Mouse (Mus musculus): ENCODE measurements at regions not wholly inside any gene's neighbourhood (a gene's known extent, or its start where the extent isn't known, plus 50 kb on each side); places are given as distances from the start of the nearest gene placed in this dataset.

- Histone ChIP-seq H3K36me3 (ENCODE audit: control insufficient read depth, insufficient read depth) (no peaks in the 10 kb centered on the region), H3K4me3 (ENCODE audit: insufficient read depth, poor library complexity, severe bottlenecking) (no peak overlapping the region), H3K27me3 (ENCODE audit: control insufficient read depth, insufficient read depth, insufficient read length) (no peaks in the 10 kb centered on the region), H3K79me3 (ENCODE audit: low read depth) (no peaks in the 10 kb centered on the region), H3ac (ENCODE audit: control insufficient read depth, insufficient read length, low read depth) (no peak overlapping the region), H3K79me2 (ENCODE audit: control insufficient read depth, insufficient read depth) (no peaks in the 10 kb centered on the region)
- peak; percentile 8 for TF ChIP-seq CTCF (IDR thresholded peaks at IDR 0.05; ENCODE audit: control insufficient read depth, insufficient read depth, insufficient read length)
- no peak for TF ChIP-seq MAX (IDR thresholded peaks at IDR 0.05)
Measured at GRCm38 (mm10) chr2:117455021-117455739, 112.4 kb upstream of the Rasgrp1 start.

GRCm38 (mm10) chr2:117455740-117456455, 113.1 kb upstream of the Rasgrp1 start:
- no peak overlapping the region for H3K4me3 ChIP-seq (ENCODE audit: insufficient read depth, poor library complexity, severe bottlenecking)
- H3ac ChIP-seq (ENCODE audit: control insufficient read depth, insufficient read length, low read depth), result no peak overlapping the region
- no peaks in the 10 kb centered on the region for H3K79me3 ChIP-seq (ENCODE audit: low read depth)
- no peaks in the 10 kb centered on the region for H3K27me3 ChIP-seq (ENCODE audit: control insufficient read depth, insufficient read depth, insufficient read length)
- H3K36me3 ChIP-seq (ENCODE audit: control insufficient read depth, insufficient read depth), result no peaks in the 10 kb centered on the region
- H3K79me2 ChIP-seq (ENCODE audit: control insufficient read depth, insufficient read depth), result no peaks in the 10 kb centered on the region
- no peak for TF ChIP-seq FOSL1 (IDR thresholded peaks at IDR 0.05; ENCODE audit: insufficient read depth, low read length, poor library complexity, severe bottlenecking)
- TF ChIP-seq MYOG (IDR thresholded peaks at IDR 0.05; ENCODE audit: control insufficient read depth, extremely low read depth, insufficient read length), result no peak

- no peaks in the 10 kb centered on the region for H3K79me3 ChIP-seq (ENCODE audit: low read depth)
- H3K4me3 ChIP-seq (ENCODE audit: insufficient read depth, poor library complexity, severe bottlenecking), result no peak overlapping the region
- no peak overlapping the region for H3ac ChIP-seq (ENCODE audit: control insufficient read depth, insufficient read length, low read depth)
- H3K27me3 ChIP-seq (ENCODE audit: control insufficient read depth, insufficient read depth, insufficient read length), result no peaks in the 10 kb centered on the region
- H3K36me3 ChIP-seq (ENCODE audit: control insufficient read depth, insufficient read depth), result no peaks in the 10 kb centered on the region
- TF ChIP-seq CEBPB (IDR thresholded peaks at IDR 0.05; ENCODE audit: low read depth), result no peak
- TF ChIP-seq CTCF (IDR thresholded peaks at IDR 0.05; ENCODE audit: control insufficient read depth, insufficient read depth, insufficient read length), result no peak
- no peak for TF ChIP-seq MYOD1 (IDR thresholded peaks at IDR 0.05; ENCODE audit: control insufficient read depth, insufficient read length, low read depth)
- no peak for TF ChIP-seq MAX (IDR thresholded peaks at IDR 0.05)
- no peak for TF ChIP-seq FOSL1 (IDR thresholded peaks at IDR 0.05; ENCODE audit: insufficient read depth, low read length, poor library complexity, severe bottlenecking)
- TF ChIP-seq USF1 (IDR thresholded peaks at IDR 0.05; ENCODE audit: low read depth), result no peak
- no peak for TF ChIP-seq MYOG (IDR thresholded peaks at IDR 0.05; ENCODE audit: control insufficient read depth, extremely low read depth, insufficient read length)
- no peaks in the 10 kb centered on the region for H3K79me2 ChIP-seq (ENCODE audit: control insufficient read depth, insufficient read depth)
Measured at GRCm38 (mm10) chr2:117456456-117457020, 113.7 kb upstream of the Rasgrp1 start.

GRCm38 (mm10) chr2:117461541-117462290, 118.9 kb upstream of the Rasgrp1 start:
- TF ChIP-seq MYOG (IDR thresholded peaks at IDR 0.05; ENCODE audit: control insufficient read depth, extremely low read depth, insufficient read length) (no peak), MAX (IDR thresholded peaks at IDR 0.05) (peak; percentile 18)
- no peaks in the 10 kb centered on the region for H3K79me3 ChIP-seq (ENCODE audit: low read depth)
- H3K27me3 ChIP-seq (ENCODE audit: control insufficient read depth, insufficient read depth, insufficient read length), result no peaks in the 10 kb centered on the region
- no peaks in the 10 kb centered on the region for H3K79me2 ChIP-seq (ENCODE audit: control insufficient read depth, insufficient read depth)
- no peak overlapping the region for H3K4me3 ChIP-seq (ENCODE audit: insufficient read depth, poor library complexity, severe bottlenecking)
- H3K36me3 ChIP-seq (ENCODE audit: control insufficient read depth, insufficient read depth), result no peaks in the 10 kb centered on the region
- H3ac ChIP-seq (ENCODE audit: control insufficient read depth, insufficient read length, low read depth), result no peak overlapping the region

GRCm38 (mm10) chr2:117474885-117475542, 132.2 kb upstream of the Rasgrp1 start:
- Histone ChIP-seq H3K36me3 (ENCODE audit: control insufficient read depth, insufficient read depth) (no peaks in the 10 kb centered on the region), H3K79me3 (ENCODE audit: low read depth) (no peaks in the 10 kb centered on the region), H3ac (ENCODE audit: control insufficient read depth, insufficient read length, low read depth) (no peak overlapping the region), H3K4me3 (ENCODE audit: insufficient read depth, poor library complexity, severe bottlenecking) (no peak overlapping the region), H3K27me3 (ENCODE audit: control insufficient read depth, insufficient read depth, insufficient read length) (no peaks in the 10 kb centered on the region), H3K79me2 (ENCODE audit: control insufficient read depth, insufficient read depth) (no peaks in the 10 kb centered on the region)
- TF ChIP-seq FOSL1 (IDR thresholded peaks at IDR 0.05; ENCODE audit: insufficient read depth, low read length, poor library complexity, severe bottlenecking) (no peak), CEBPB (IDR thresholded peaks at IDR 0.05; ENCODE audit: low read depth) (peak; percentile 55), MAX (IDR thresholded peaks at IDR 0.05) (no peak)

Data from C2C12 (cell line).